Mouse (Mus musculus) lung, embryonic 14.5 days (tissue): ENCODE results near the gene Gtdc1. TPM values are rescaled to one million over a fixed set of nuclear protein-coding genes. Genes with fewer than 3 reads are reported as not detected.
A peak's percentile ranks its signal among the peaks of the same experiment; 100 is the strongest.

ENCODE experiments used
- ATAC-seq: fragments of 200-750 bp; cut with Nextera tagmentation; 2 replicates; pipeline ENCODE4 v1.8.0; 2017; ENCODE audit warnings: mild to moderate bottlenecking, moderate TSS enrichment, moderate library complexity; ENCODE audit not compliant: insufficient read depth
- DNase-seq: peaks from one replicate; pipeline ENCODE4 v3.0.0-alpha.2; 2015
- H3K27ac ChIP-seq: fragments of 300-500 bp; sonication (generic); 2 replicates; pipeline ENCODE4 v1.5.1; 2014; ENCODE audit warnings: low read depth, mild to moderate bottlenecking, moderate library complexity
- H3K27me3 ChIP-seq: fragments of 300-500 bp; sonication (generic); 2 replicates; pipeline ENCODE4 v1.6.1; 2014; ENCODE audit warnings: low read length, control low read depth; ENCODE audit not compliant: insufficient read depth
- H3K36me3 ChIP-seq: fragments of 300-500 bp; sonication (generic); 2 replicates; pipeline ENCODE4 v1.6.1; 2014; ENCODE audit warnings: control low read depth; ENCODE audit not compliant: insufficient read depth
- H3K4me1 ChIP-seq: fragments of 300-500 bp; sonication (generic); 2 replicates; pipeline ENCODE4 v1.6.1; 2014; ENCODE audit warnings: antibody characterized with exemption, control low read depth; ENCODE audit not compliant: insufficient read depth
- H3K4me2 ChIP-seq: fragments of 300-500 bp; sonication (generic); 2 replicates; pipeline ENCODE4 v1.6.1; 2014; ENCODE audit warnings: mild to moderate bottlenecking
- H3K4me3 ChIP-seq: fragments of 300-500 bp; sonication (generic); 2 replicates; pipeline ENCODE4 v1.5.1; 2014; ENCODE audit warnings: low read depth, low read length
- H3K9ac ChIP-seq: fragments of 300-500 bp; sonication (generic); 2 replicates; pipeline ENCODE4 v1.6.1; 2014
- H3K9me3 ChIP-seq: fragments of 300-500 bp; sonication (generic); 2 replicates; pipeline ENCODE4 v1.6.1; 2016; ENCODE audit warnings: low read depth, low read length, control low read depth
- CTCF ChIP-seq: IDR thresholded peaks from 2 replicates; pipeline ENCODE4 v1.5.1; 2016; ENCODE audit warnings: antibody characterized with exemption, low read depth
- WGBS: fragments of 180-500 bp; shearing (Covaris S2); extraction: QIAGEN DNeasy Blood & Tissue Kit; methylation state at CpG from one replicate; pipeline ENCODE4 v1.1.7; 2014; 5-methylcytosine and 5-hydroxymethylcytosine counted together
- polyA plus RNA-seq: library from polyadenylated mRNA; unstranded; fragments of >200 nt; fragmentation: Nextera tagmentation; extraction: Ambion mirVana; gene quantifications from 2 replicates; pipeline ENCODE4 v1.2.1, GENCODE M21; 2014

Gene Gtdc1
- polyA plus RNA-seq, 1 experiment from 2014 or later = 14.2 TPM

DNA sequence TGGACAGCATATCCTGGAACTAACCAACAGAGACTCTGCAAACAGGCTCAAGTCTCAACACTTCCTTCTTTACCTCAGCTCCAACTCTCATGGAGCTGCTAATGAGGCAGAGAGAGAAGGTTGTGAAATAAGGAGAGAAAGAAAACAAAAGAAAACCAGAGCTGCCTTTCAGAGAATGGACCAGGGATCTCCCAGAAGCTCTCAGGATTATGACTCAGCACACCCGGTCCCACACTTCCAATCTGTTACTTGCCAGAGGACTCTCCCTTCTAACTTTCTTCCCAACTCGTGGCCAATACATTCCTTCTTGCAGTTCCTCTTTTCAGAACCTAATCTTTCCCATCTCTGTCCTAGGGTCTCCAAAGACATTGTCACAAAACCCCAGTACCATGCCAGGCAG is 288.1 kb downstream of the Gtdc1 start:
- H3K36me3 ChIP-seq = no peaks in the 10 kb centered on the region
- no peak overlapping the region for H3K9ac ChIP-seq
- H3K27me3 ChIP-seq = no peaks in the 10 kb centered on the region
- 48% methylated on average over 2 of the region's 2 CpGs for WGBS
- H3K4me3 ChIP-seq = no peak overlapping the region
- no peak overlapping the region for H3K27ac ChIP-seq
- TF ChIP-seq CTCF = no peak
- DNase-seq (no peak), ATAC-seq (no peak)
- H3K4me2 ChIP-seq = no peak overlapping the region
- no peaks in the 10 kb centered on the region for H3K4me1 ChIP-seq
- no peaks in the 10 kb centered on the region for H3K9me3 ChIP-seq

DNA sequence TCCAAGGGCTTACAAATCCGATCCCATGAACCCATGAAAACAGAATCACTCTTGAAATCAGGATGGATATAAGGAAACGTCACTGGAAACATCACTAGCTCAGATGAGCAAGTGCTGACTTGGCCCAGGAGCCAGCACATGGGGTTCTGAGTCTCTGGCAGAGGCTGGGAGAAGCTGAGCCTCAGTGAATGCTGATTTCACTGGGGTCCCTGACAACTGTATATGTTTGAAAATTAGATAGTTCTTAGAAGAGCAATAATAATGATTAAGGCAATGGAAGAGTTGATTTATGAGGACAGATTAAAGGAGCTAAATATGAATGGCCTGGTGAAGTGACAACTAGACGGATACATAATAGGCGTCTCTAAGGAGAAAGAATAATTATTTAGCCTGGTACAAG is 289.3 kb downstream of the Gtdc1 start:
- WGBS = 81% methylated on average over 4 of the region's 4 CpGs
- H3K27me3 ChIP-seq = no peaks in the 10 kb centered on the region
- H3K4me2 ChIP-seq = no peak overlapping the region
- ATAC-seq = no peak
- no peak for DNase-seq
- H3K36me3 ChIP-seq = no peaks in the 10 kb centered on the region
- no peaks in the 10 kb centered on the region for H3K9me3 ChIP-seq
- H3K4me3 ChIP-seq = no peak overlapping the region
- TF ChIP-seq CTCF = no peak
- H3K4me1 ChIP-seq = no peaks in the 10 kb centered on the region
- no peak overlapping the region for H3K9ac ChIP-seq
- H3K27ac ChIP-seq = no peak overlapping the region

DNA sequence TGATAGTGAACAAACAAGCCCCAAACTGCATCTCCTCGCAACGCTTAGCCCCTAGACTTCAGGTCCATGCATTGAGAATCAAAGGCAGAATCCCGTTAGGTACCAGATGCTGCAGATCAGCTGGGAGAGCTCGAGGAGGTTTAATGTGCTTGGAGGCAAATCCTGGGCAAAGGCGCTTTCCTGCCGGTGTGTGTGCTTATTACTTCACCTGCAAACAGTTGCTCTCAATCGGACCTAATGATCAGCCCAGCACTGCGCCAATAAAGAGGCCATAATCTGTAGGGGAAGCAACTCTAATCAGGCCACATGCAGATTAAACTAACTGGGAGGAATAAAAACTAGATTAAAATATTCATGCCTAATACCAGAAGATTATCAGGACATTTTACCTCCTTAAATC is 293.5 kb downstream of the Gtdc1 start:
- Histone ChIP-seq H3K9me3 (no peaks in the 10 kb centered on the region), H3K27me3 (no peaks in the 10 kb centered on the region), H3K4me3 (no peak overlapping the region), H3K4me1 (no peaks in the 10 kb centered on the region), H3K36me3 (no peaks in the 10 kb centered on the region), H3K4me2 (no peak overlapping the region), H3K27ac (no peak overlapping the region), H3K9ac (no peak overlapping the region)
- ATAC-seq (no peak), DNase-seq (no peak)
- 85% methylated on average over 8 of the region's 8 CpGs for WGBS
- no peak for TF ChIP-seq CTCF

DNA sequence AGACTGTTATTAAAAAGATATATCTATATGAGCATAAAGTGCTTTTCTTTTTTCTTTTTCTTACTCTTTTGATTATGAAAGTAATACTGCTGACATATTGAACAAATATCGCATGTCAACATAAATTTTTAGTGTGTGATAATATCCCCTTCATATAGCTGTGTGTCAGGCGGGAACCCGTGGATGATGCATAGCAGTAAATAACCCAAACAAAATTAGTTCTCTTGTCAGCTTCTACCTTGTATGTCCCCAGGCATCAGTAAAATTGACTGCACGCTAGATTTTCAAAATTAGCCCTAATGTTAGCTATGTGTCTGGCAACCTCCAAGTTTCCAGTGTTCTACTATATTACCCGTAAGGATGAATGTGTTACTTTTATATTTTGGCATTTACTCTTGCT is 294.4 kb downstream of the Gtdc1 start:
- no peak overlapping the region for H3K4me2 ChIP-seq
- H3K36me3 ChIP-seq = no peaks in the 10 kb centered on the region
- no peak for ATAC-seq
- no peaks in the 10 kb centered on the region for H3K9me3 ChIP-seq
- WGBS = 76% methylated on average over 5 of the region's 5 CpGs
- H3K27ac ChIP-seq = no peak overlapping the region
- no peak overlapping the region for H3K4me3 ChIP-seq
- DNase-seq = no peak
- no peak overlapping the region for H3K9ac ChIP-seq
- no peak for TF ChIP-seq CTCF
- no peaks in the 10 kb centered on the region for H3K4me1 ChIP-seq
- no peaks in the 10 kb centered on the region for H3K27me3 ChIP-seq

DNA sequence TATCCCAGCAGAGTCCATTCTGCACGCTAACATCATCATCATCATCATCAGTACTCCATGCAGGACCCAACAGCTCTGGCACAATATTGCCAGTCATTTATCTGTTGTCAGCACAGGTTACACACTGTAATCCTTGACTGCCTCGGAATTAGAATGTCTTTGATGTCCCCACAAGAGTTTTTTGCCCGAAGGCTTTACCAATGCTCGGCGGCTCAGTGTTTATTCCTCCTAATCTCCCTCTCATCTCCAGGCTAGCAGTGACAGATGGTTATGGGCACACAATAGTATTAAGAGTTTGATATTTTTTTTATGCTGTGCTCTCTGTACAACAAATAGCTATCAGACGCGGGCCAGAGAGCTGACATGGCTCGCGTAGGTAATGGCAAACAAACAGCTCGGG is 294.9 kb downstream of the Gtdc1 start:
- Histone ChIP-seq H3K36me3 (no peaks in the 10 kb centered on the region), H3K4me2 (no peak overlapping the region), H3K9me3 (no peaks in the 10 kb centered on the region), H3K4me3 (no peak overlapping the region), H3K4me1 (no peaks in the 10 kb centered on the region), H3K27ac (no peak overlapping the region), H3K27me3 (no peaks in the 10 kb centered on the region), H3K9ac (no peak overlapping the region)
- TF ChIP-seq CTCF = no peak
- 53% methylated on average over 10 of the region's 10 CpGs for WGBS
- ATAC-seq = no peak
- DNase-seq = no peak

DNA sequence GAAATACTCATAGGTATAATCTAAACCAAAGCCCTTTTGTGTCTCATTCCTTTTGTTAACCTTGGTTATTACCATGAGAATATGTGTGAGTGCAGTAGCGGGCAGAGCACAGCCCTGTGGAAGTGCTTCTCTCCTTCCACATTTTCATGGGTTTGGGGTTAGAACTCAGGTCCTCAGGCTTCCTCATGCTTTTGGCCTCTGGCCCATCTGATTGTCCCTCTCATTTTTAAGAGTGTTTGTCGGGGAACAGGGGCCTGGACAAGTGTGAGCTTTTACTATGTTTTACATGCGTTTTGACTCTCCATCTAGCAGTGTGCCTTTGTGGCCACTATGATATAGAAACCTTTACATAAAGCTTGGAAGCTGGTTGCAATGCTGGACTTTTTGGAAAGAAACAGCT is 296.4 kb downstream of the Gtdc1 start:
- ATAC-seq = no peak
- no peak overlapping the region for H3K27ac ChIP-seq

DNA sequence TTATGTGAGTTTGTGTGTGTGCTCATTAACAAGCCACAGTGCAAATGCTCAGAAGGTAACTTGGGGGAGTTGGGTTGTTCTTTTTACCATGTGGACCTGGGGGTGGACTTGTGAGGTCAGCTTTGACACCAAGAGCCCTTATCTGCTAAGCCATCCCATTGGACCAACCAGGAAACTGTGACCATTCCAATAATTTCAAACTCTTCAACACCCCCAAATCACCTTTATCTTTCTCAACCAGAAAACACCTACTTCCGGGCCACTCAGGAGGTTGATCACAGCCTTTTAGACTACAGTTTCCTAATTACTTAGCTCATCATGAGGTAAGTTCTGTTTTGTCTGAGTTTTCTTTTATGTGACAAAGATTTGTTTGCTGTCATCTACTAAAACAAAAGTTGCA is 298.7 kb downstream of the Gtdc1 start:
- Histone ChIP-seq H3K9me3 (no peaks in the 10 kb centered on the region), H3K4me2 (no peak overlapping the region), H3K9ac (no peak overlapping the region), H3K4me1 (no peaks in the 10 kb centered on the region), H3K27me3 (no peaks in the 10 kb centered on the region), H3K36me3 (no peaks in the 10 kb centered on the region), H3K4me3 (no peak overlapping the region), H3K27ac (no peak overlapping the region)
- WGBS = 97% methylated on average over 1 of the region's 1 CpGs
- no peak for TF ChIP-seq CTCF
- no peak for DNase-seq
- ATAC-seq = no peak

More for the DNA sequence above, 296.4 kb downstream of the Gtdc1 start:
- WGBS = 60% methylated on average over 3 of the region's 3 CpGs
- Histone ChIP-seq H3K36me3 (no peaks in the 10 kb centered on the region), H3K27me3 (no peaks in the 10 kb centered on the region), H3K4me2 (no peak overlapping the region), H3K9ac (no peak overlapping the region), H3K4me1 (no peaks in the 10 kb centered on the region), H3K9me3 (no peaks in the 10 kb centered on the region), H3K4me3 (no peak overlapping the region)
- DNase-seq = peak; percentile 43
- no peak for TF ChIP-seq CTCF

DNA sequence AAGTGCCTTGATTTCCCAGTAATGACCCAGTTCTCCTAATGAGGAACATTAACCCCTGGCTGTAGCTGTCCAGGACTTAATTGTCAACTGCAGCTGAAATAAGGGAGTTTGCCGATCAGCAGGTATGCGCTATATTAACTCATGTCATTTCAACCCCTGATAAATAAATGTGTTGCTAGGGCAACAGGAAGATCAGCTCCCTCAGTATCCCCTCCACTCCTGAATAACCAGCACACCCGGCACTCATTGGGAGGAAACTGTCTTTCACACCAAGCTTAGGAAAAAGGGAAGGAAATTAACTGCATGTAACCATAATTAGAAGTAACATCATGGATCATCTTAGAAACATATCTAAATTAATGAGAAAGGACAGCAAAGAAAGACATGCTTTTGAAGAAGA is 302.3 kb downstream of the Gtdc1 start:
- DNase-seq (no peak), ATAC-seq (no peak)
- H3K4me2 ChIP-seq = no peak overlapping the region
- H3K36me3 ChIP-seq = no peaks in the 10 kb centered on the region
- no peaks in the 10 kb centered on the region for H3K4me1 ChIP-seq
- no peaks in the 10 kb centered on the region for H3K27me3 ChIP-seq
- no peak overlapping the region for H3K4me3 ChIP-seq
- H3K27ac ChIP-seq = no peak overlapping the region
- H3K9me3 ChIP-seq = no peaks in the 10 kb centered on the region
- WGBS = 67% methylated on average over 3 of the region's 3 CpGs
- no peak overlapping the region for H3K9ac ChIP-seq
- no peak for TF ChIP-seq CTCF
